Mouse (Mus musculus) hindbrain, embryonic 16.5 days (tissue): ENCODE results near the gene Lnx2. TPM values are rescaled to one million over a fixed set of nuclear protein-coding genes. Genes with fewer than 3 reads are reported as not detected.

ENCODE experiments used
- ATAC-seq: fragments of 200-750 bp; cut with Nextera tagmentation; 2 replicates; pipeline ENCODE4 v1.8.0; 2017; ENCODE audit warnings: moderate TSS enrichment, moderate library complexity
- H3K27ac ChIP-seq: fragments of 300-500 bp; sonication (generic); 2 replicates; pipeline ENCODE4 v1.5.1; 2014; ENCODE audit warnings: low read depth, mild to moderate bottlenecking, control low read depth, low read length, moderate library complexity
- H3K27me3 ChIP-seq: fragments of 300-500 bp; sonication (generic); replicated peaks from 2 replicates; pipeline ENCODE4 v1.6.1; 2014; ENCODE audit warnings: low read length; ENCODE audit not compliant: control insufficient read depth, insufficient read depth
- H3K36me3 ChIP-seq: fragments of 300-500 bp; sonication (generic); 2 replicates; pipeline ENCODE4 v1.6.1; 2014; ENCODE audit warnings: mild to moderate bottlenecking, low read length, moderate library complexity, mixed read lengths; ENCODE audit not compliant: control insufficient read depth, insufficient read depth
- H3K4me1 ChIP-seq: fragments of 300-500 bp; sonication (generic); 2 replicates; pipeline ENCODE4 v1.6.1; 2014; ENCODE audit warnings: low read depth, low read length; ENCODE audit not compliant: control insufficient read depth, insufficient read depth
- H3K4me2 ChIP-seq: fragments of 300-500 bp; sonication (generic); 2 replicates; pipeline ENCODE4 v1.6.1; 2014; ENCODE audit warnings: mild to moderate bottlenecking, low read length, control low read depth, moderate library complexity
- H3K4me3 ChIP-seq: fragments of 300-500 bp; sonication (generic); 2 replicates; pipeline ENCODE4 v1.5.1; 2014; ENCODE audit warnings: mild to moderate bottlenecking, low read length, control low read depth, moderate library complexity
- H3K9ac ChIP-seq: fragments of 300-500 bp; sonication (generic); 2 replicates; pipeline ENCODE4 v1.6.1; 2014; ENCODE audit warnings: low read depth, mild to moderate bottlenecking, control low read depth, low read length, moderate library complexity
- H3K9me3 ChIP-seq: fragments of 300-500 bp; sonication (generic); 2 replicates; pipeline ENCODE4 v1.6.1; 2014; ENCODE audit warnings: mild to moderate bottlenecking, low read length, moderate library complexity; ENCODE audit not compliant: control insufficient read depth
- WGBS: fragments of 180-500 bp; shearing (Covaris S2); extraction: QIAGEN DNeasy Blood & Tissue Kit; methylation state at CpG from one replicate; pipeline ENCODE4 v1.1.7; 2014; 5-methylcytosine and 5-hydroxymethylcytosine counted together
- polyA plus RNA-seq: library from polyadenylated mRNA; unstranded; fragments of >200 nt; fragmentation: Nextera tagmentation; extraction: Ambion mirVana; gene quantifications from 2 replicates; pipeline ENCODE4 v1.2.1, GENCODE M21; 2015

Lnx2 gene
- polyA plus RNA-seq, 1 experiment from 2014 or later, result 4.5 TPM

GRCm38 (mm10) chr5:147102295-147102694, 25.9 kb upstream of the Lnx2 start:
- H3K36me3 ChIP-seq, result peaks cover 2% of the 10 kb centered on the region; the same call in 1 of the 2 replicates
- ATAC-seq, result no peak
- 86% methylated on average over 6 of the region's 6 CpGs for WGBS
- H3K9me3 ChIP-seq, result no peaks in the 10 kb centered on the region
- H3K9ac ChIP-seq, result no peak overlapping the region
- H3K4me3 ChIP-seq, result no peak overlapping the region
- no peak overlapping the region for H3K27ac ChIP-seq
- no peak overlapping the region for H3K4me2 ChIP-seq
- no peaks in the 10 kb centered on the region for H3K27me3 ChIP-seq
- no peaks in the 10 kb centered on the region for H3K4me1 ChIP-seq

GRCm38 (mm10) chr5:147100180-147100579, 23.8 kb upstream of the Lnx2 start:
- no peak overlapping the region for H3K4me3 ChIP-seq
- 0 out of 2 replicates have a peak, but pooled peaks cover 1% of the 10 kb centered on the region for H3K36me3 ChIP-seq
- H3K9ac ChIP-seq, result no peak overlapping the region
- H3K27me3 ChIP-seq, result no peaks in the 10 kb centered on the region
- no peak overlapping the region for H3K4me2 ChIP-seq
- no peaks in the 10 kb centered on the region for H3K4me1 ChIP-seq
- WGBS, result 79% methylated on average over 2 of the region's 2 CpGs
- ATAC-seq, result no peak
- H3K27ac ChIP-seq, result no peak overlapping the region
- no peaks in the 10 kb centered on the region for H3K9me3 ChIP-seq

- ATAC-seq, result no peak
- Histone ChIP-seq H3K4me1 (no peaks in the 10 kb centered on the region), H3K9ac (no peak overlapping the region), H3K27me3 (no peaks in the 10 kb centered on the region), H3K9me3 (no peaks in the 10 kb centered on the region), H3K27ac (no peak overlapping the region), H3K36me3 (no peaks in the 10 kb centered on the region), H3K4me2 (no peak overlapping the region), H3K4me3 (no peak overlapping the region)
- WGBS, result 90% methylated on average over 7 of the region's 7 CpGs
Observed at GRCm38 (mm10) chr5:147098667-147099066, 22.3 kb upstream of the Lnx2 start.

- no peak overlapping the region for H3K4me3 ChIP-seq
- H3K4me2 ChIP-seq, result no peak overlapping the region
- H3K9me3 ChIP-seq, result no peaks in the 10 kb centered on the region
- 92% methylated on average over 4 of the region's 4 CpGs for WGBS
- ATAC-seq, result no peak
- H3K27me3 ChIP-seq, result no peaks in the 10 kb centered on the region
- H3K36me3 ChIP-seq, result no peaks in the 10 kb centered on the region
- H3K27ac ChIP-seq, result no peak overlapping the region
- no peak overlapping the region for H3K9ac ChIP-seq
- no peaks in the 10 kb centered on the region for H3K4me1 ChIP-seq
Observed at GRCm38 (mm10) chr5:147096586-147096985, 20.2 kb upstream of the Lnx2 start.

GRCm38 (mm10) chr5:147094296-147094695, 17.9 kb upstream of the Lnx2 start:
- Histone ChIP-seq H3K36me3 (no peaks in the 10 kb centered on the region), H3K27ac (no peak overlapping the region), H3K27me3 (no peaks in the 10 kb centered on the region), H3K4me3 (no peak overlapping the region), H3K9ac (no peak overlapping the region), H3K4me1 (no peaks in the 10 kb centered on the region), H3K9me3 (no peaks in the 10 kb centered on the region), H3K4me2 (no peak overlapping the region)
- ATAC-seq, result no peak
- 93% methylated on average over 6 of the region's 6 CpGs for WGBS

GRCm38 (mm10) chr5:147092448-147092847, 16.1 kb upstream of the Lnx2 start:
- Histone ChIP-seq H3K9me3 (no peaks in the 10 kb centered on the region), H3K4me3 (no peak overlapping the region), H3K27me3 (no peaks in the 10 kb centered on the region), H3K9ac (no peak overlapping the region), H3K4me1 (no peaks in the 10 kb centered on the region), H3K27ac (no peak overlapping the region), H3K4me2 (no peak overlapping the region), H3K36me3 (no peaks in the 10 kb centered on the region)
- 96% methylated on average over 7 of the region's 7 CpGs for WGBS
- no peak for ATAC-seq

- Histone ChIP-seq H3K4me2 (no peak overlapping the region), H3K4me1 (no peaks in the 10 kb centered on the region), H3K4me3 (no peak overlapping the region), H3K27ac (no peak overlapping the region), H3K27me3 (no peaks in the 10 kb centered on the region), H3K9ac (no peak overlapping the region), H3K9me3 (no peaks in the 10 kb centered on the region), H3K36me3 (no peaks in the 10 kb centered on the region)
- ATAC-seq, result no peak
- WGBS, result 76% methylated on average over 11 of the region's 11 CpGs
Observed at GRCm38 (mm10) chr5:147090256-147090963, 14.0 kb upstream of the Lnx2 start.

GRCm38 (mm10) chr5:147089836-147090235, 13.4 kb upstream of the Lnx2 start:
- H3K27ac ChIP-seq, result no peak overlapping the region
- no peaks in the 10 kb centered on the region for H3K4me1 ChIP-seq
- no peak overlapping the region for H3K9ac ChIP-seq
- no peak overlapping the region for H3K4me2 ChIP-seq
- no peak for ATAC-seq
- no peaks in the 10 kb centered on the region for H3K36me3 ChIP-seq
- H3K9me3 ChIP-seq, result no peaks in the 10 kb centered on the region
- H3K27me3 ChIP-seq, result no peaks in the 10 kb centered on the region
- 75% methylated on average over 3 of the region's 3 CpGs for WGBS
- no peak overlapping the region for H3K4me3 ChIP-seq

GRCm38 (mm10) chr5:147086816-147087215, 10.4 kb upstream of the Lnx2 start:
- H3K27me3 ChIP-seq, result no peaks in the 10 kb centered on the region
- no peak overlapping the region for H3K27ac ChIP-seq
- ATAC-seq, result no peak
- no peak overlapping the region for H3K9ac ChIP-seq
- no peaks in the 10 kb centered on the region for H3K9me3 ChIP-seq
- 95% methylated on average over 4 of the region's 4 CpGs for WGBS
- no peak overlapping the region for H3K4me2 ChIP-seq
- no peak overlapping the region for H3K4me3 ChIP-seq
- H3K36me3 ChIP-seq, result no peaks in the 10 kb centered on the region
- no peaks in the 10 kb centered on the region for H3K4me1 ChIP-seq
